Mouse (Mus musculus): ENCODE data around the gene Mkln1. TPM values are rescaled to one million over a fixed set of nuclear protein-coding genes. Genes with fewer than 3 reads are reported as not detected.

Mkln1 gene
- polyA plus RNA-seq, 1 experiment from 2014 or later, result 254 TPM

GRCm38 (mm10) chr6:31390243-31390981, 8.1 kb upstream of the Mkln1 start:
- no peaks in the 10 kb centered on the region for H3K36me3 ChIP-seq (replicated peaks; ENCODE audit: control insufficient read depth, insufficient read depth, low read depth, low read length)
- no peaks in the 10 kb centered on the region for H3K9me3 ChIP-seq (replicated peaks; ENCODE audit: control insufficient read depth, low read length)
- WGBS, result 57% methylated on average over 8 of the region's 8 CpGs
- no peak overlapping the region for H3K9ac ChIP-seq (replicated peaks; ENCODE audit: low read length)
- H3K4me1 ChIP-seq (ENCODE audit: control insufficient read depth, insufficient read depth, low read length), result no peaks in the 10 kb centered on the region
- H3K27me3 ChIP-seq (ENCODE audit: control insufficient read depth, insufficient read depth, low read length), result no peaks in the 10 kb centered on the region
- DNase-seq (ENCODE audit: low spot score), result no peak
- no peak for ATAC-seq (replicated peaks; ENCODE audit: insufficient number of reproducible peaks, low FRiP score, low TSS enrichment, low read depth)
- H3K27ac ChIP-seq (replicated peaks; ENCODE audit: low read depth, low read length), result no peak overlapping the region
- no peak overlapping the region for H3K4me2 ChIP-seq (ENCODE audit: low read depth, low read length)
- H3K4me3 ChIP-seq (ENCODE audit: low read depth, low read length), result no peak overlapping the region

GRCm38 (mm10) chr6:31392871-31393270, 5.7 kb upstream of the Mkln1 start:
- Histone ChIP-seq H3K4me1 (ENCODE audit: control insufficient read depth, insufficient read depth, low read length) (no peaks in the 10 kb centered on the region), H3K27me3 (ENCODE audit: control insufficient read depth, insufficient read depth, low read length) (no peaks in the 10 kb centered on the region), H3K9me3 (replicated peaks; ENCODE audit: control insufficient read depth, low read length) (no peaks in the 10 kb centered on the region), H3K36me3 (replicated peaks; ENCODE audit: control insufficient read depth, insufficient read depth, low read depth, low read length) (no peaks in the 10 kb centered on the region), H3K4me3 (ENCODE audit: low read depth, low read length) (no peak overlapping the region), H3K9ac (replicated peaks; ENCODE audit: low read length) (no peak overlapping the region), H3K27ac (replicated peaks; ENCODE audit: low read depth, low read length) (no peak overlapping the region), H3K4me2 (ENCODE audit: low read depth, low read length) (no peak overlapping the region)
- 88% methylated on average over 5 of the region's 5 CpGs for WGBS
- DNase-seq (ENCODE audit: low spot score) (no peak), ATAC-seq (replicated peaks; ENCODE audit: insufficient number of reproducible peaks, low FRiP score, low TSS enrichment, low read depth) (no peak)

- DNase-seq (ENCODE audit: low spot score), result no peak
- no peaks in the 10 kb centered on the region; the same call in 1 of the 2 replicates for H3K4me1 ChIP-seq (ENCODE audit: control insufficient read depth, insufficient read depth, low read length)
- WGBS, result 75% methylated on average over 4 of the region's 4 CpGs
Measured at GRCm38 (mm10) chr6:31396118-31396517, 2.4 kb upstream of the Mkln1 start.

GRCm38 (mm10) chr6:31397308-31397707, 1.2 kb upstream of the Mkln1 start:
- no peak for ATAC-seq (replicated peaks; ENCODE audit: insufficient number of reproducible peaks, low FRiP score, low TSS enrichment, low read depth)

More at GRCm38 (mm10) chr6:31396118-31396517, 2.4 kb upstream of the Mkln1 start:
- no peaks in the 10 kb centered on the region for H3K36me3 ChIP-seq (replicated peaks; ENCODE audit: control insufficient read depth, insufficient read depth, low read depth, low read length)
- H3K27ac ChIP-seq (replicated peaks; ENCODE audit: low read depth, low read length), result no peak overlapping the region
- no peaks in the 10 kb centered on the region for H3K9me3 ChIP-seq (replicated peaks; ENCODE audit: control insufficient read depth, low read length)
- no peak for ATAC-seq (replicated peaks; ENCODE audit: insufficient number of reproducible peaks, low FRiP score, low TSS enrichment, low read depth)
- H3K9ac ChIP-seq (replicated peaks; ENCODE audit: low read length), result no peak overlapping the region
- no peaks in the 10 kb centered on the region for H3K27me3 ChIP-seq (ENCODE audit: control insufficient read depth, insufficient read depth, low read length)
- H3K4me2 ChIP-seq (ENCODE audit: low read depth, low read length), result no peak overlapping the region
- H3K4me3 ChIP-seq (ENCODE audit: low read depth, low read length), result no peak overlapping the region

GRCm38 (mm10) chr6:31397775-31398430, 632 bp upstream of the Mkln1 start:
- DNase-seq (ENCODE audit: low spot score) (peak; percentile 4), ATAC-seq (replicated peaks; ENCODE audit: insufficient number of reproducible peaks, low FRiP score, low TSS enrichment, low read depth) (no peak)
- Histone ChIP-seq H3K27ac (replicated peaks; ENCODE audit: low read depth, low read length) (no peak overlapping the region), H3K27me3 (ENCODE audit: control insufficient read depth, insufficient read depth, low read length) (no peaks in the 10 kb centered on the region), H3K4me3 (ENCODE audit: low read depth, low read length) (no peak overlapping the region), H3K9ac (replicated peaks; ENCODE audit: low read length) (no peak overlapping the region), H3K36me3 (replicated peaks; ENCODE audit: control insufficient read depth, insufficient read depth, low read depth, low read length) (no peaks in the 10 kb centered on the region), H3K4me1 (ENCODE audit: control insufficient read depth, insufficient read depth, low read length) (no peaks in the 10 kb centered on the region; the same call in 1 of the 2 replicates), H3K9me3 (replicated peaks; ENCODE audit: control insufficient read depth, low read length) (no peaks in the 10 kb centered on the region), H3K4me2 (ENCODE audit: low read depth, low read length) (no peak overlapping the region)
- 69% methylated on average over 10 of the region's 10 CpGs for WGBS

More at GRCm38 (mm10) chr6:31397308-31397707, 1.2 kb upstream of the Mkln1 start:
- H3K9ac ChIP-seq (replicated peaks; ENCODE audit: low read length), result no peak overlapping the region
- H3K9me3 ChIP-seq (replicated peaks; ENCODE audit: control insufficient read depth, low read length), result no peaks in the 10 kb centered on the region
- no peak overlapping the region for H3K4me3 ChIP-seq (ENCODE audit: low read depth, low read length)
- no peak overlapping the region for H3K4me2 ChIP-seq (ENCODE audit: low read depth, low read length)
- no peaks in the 10 kb centered on the region for H3K27me3 ChIP-seq (ENCODE audit: control insufficient read depth, insufficient read depth, low read length)
- H3K36me3 ChIP-seq (replicated peaks; ENCODE audit: control insufficient read depth, insufficient read depth, low read depth, low read length), result no peaks in the 10 kb centered on the region
- no peaks in the 10 kb centered on the region; the same call in 1 of the 2 replicates for H3K4me1 ChIP-seq (ENCODE audit: control insufficient read depth, insufficient read depth, low read length)
- DNase-seq (ENCODE audit: low spot score), result no peak
- H3K27ac ChIP-seq (replicated peaks; ENCODE audit: low read depth, low read length), result no peak overlapping the region

- peak overlapping the region; percentile 85 for H3K4me2 ChIP-seq (ENCODE audit: low read depth, low read length)
- no peaks in the 10 kb centered on the region for H3K27me3 ChIP-seq (ENCODE audit: control insufficient read depth, insufficient read depth, low read length)
- H3K27ac ChIP-seq (replicated peaks; ENCODE audit: low read depth, low read length), result peak overlapping the region; percentile 95
- peak overlapping the region; percentile 99 for H3K9ac ChIP-seq (replicated peaks; ENCODE audit: low read length)
- peak overlapping the region; percentile 99 for H3K4me3 ChIP-seq (ENCODE audit: low read depth, low read length)
- ATAC-seq (replicated peaks; ENCODE audit: insufficient number of reproducible peaks, low FRiP score, low TSS enrichment, low read depth), result peak; percentile 71
- no peaks in the 10 kb centered on the region; the same call in 1 of the 2 replicates for H3K4me1 ChIP-seq (ENCODE audit: control insufficient read depth, insufficient read depth, low read length)
- no peak for DNase-seq (ENCODE audit: low spot score)
- H3K9me3 ChIP-seq (replicated peaks; ENCODE audit: control insufficient read depth, low read length), result no peaks in the 10 kb centered on the region
- H3K36me3 ChIP-seq (replicated peaks; ENCODE audit: control insufficient read depth, insufficient read depth, low read depth, low read length), result no peaks in the 10 kb centered on the region
- 1% methylated on average over 28 of the region's 28 CpGs for WGBS
Measured at GRCm38 (mm10) chr6:31399206-31399549, 643 bp downstream of the Mkln1 start.

- ATAC-seq (replicated peaks; ENCODE audit: insufficient number of reproducible peaks, low FRiP score, low TSS enrichment, low read depth) (no peak), DNase-seq (ENCODE audit: low spot score) (no peak)
- Histone ChIP-seq H3K36me3 (replicated peaks; ENCODE audit: control insufficient read depth, insufficient read depth, low read depth, low read length) (no peaks in the 10 kb centered on the region), H3K27me3 (ENCODE audit: control insufficient read depth, insufficient read depth, low read length) (no peaks in the 10 kb centered on the region), H3K27ac (replicated peaks; ENCODE audit: low read depth, low read length) (peak overlapping the region; percentile 95; the same call in 1 of the 2 replicates), H3K4me1 (ENCODE audit: control insufficient read depth, insufficient read depth, low read length) (no peaks in the 10 kb centered on the region; the same call in 1 of the 2 replicates), H3K9ac (replicated peaks; ENCODE audit: low read length) (peak overlapping the region; percentile 99), H3K4me2 (ENCODE audit: low read depth, low read length) (peak overlapping the region; percentile 85), H3K4me3 (ENCODE audit: low read depth, low read length) (peak overlapping the region; percentile 99), H3K9me3 (replicated peaks; ENCODE audit: control insufficient read depth, low read length) (no peaks in the 10 kb centered on the region)
- under 1% methylated on average over 13 of the region's 13 CpGs for WGBS
Measured at GRCm38 (mm10) chr6:31399566-31399965, 1.0 kb downstream of the Mkln1 start.

GRCm38 (mm10) chr6:31411017-31411416, 12.5 kb downstream of the Mkln1 start:
- Histone ChIP-seq H3K9me3 (replicated peaks; ENCODE audit: control insufficient read depth, low read length) (no peaks in the 10 kb centered on the region), H3K36me3 (replicated peaks; ENCODE audit: control insufficient read depth, insufficient read depth, low read depth, low read length) (no peaks in the 10 kb centered on the region), H3K4me1 (ENCODE audit: control insufficient read depth, insufficient read depth, low read length) (no peaks in the 10 kb centered on the region), H3K27ac (replicated peaks; ENCODE audit: low read depth, low read length) (no peak overlapping the region), H3K27me3 (ENCODE audit: control insufficient read depth, insufficient read depth, low read length) (no peaks in the 10 kb centered on the region), H3K4me3 (ENCODE audit: low read depth, low read length) (no peak overlapping the region), H3K4me2 (ENCODE audit: low read depth, low read length) (no peak overlapping the region), H3K9ac (replicated peaks; ENCODE audit: low read length) (no peak overlapping the region)
- 89% methylated on average over 1 of the region's 1 CpGs for WGBS
- no peak for DNase-seq (ENCODE audit: low spot score)
- ATAC-seq (replicated peaks; ENCODE audit: insufficient number of reproducible peaks, low FRiP score, low TSS enrichment, low read depth), result no peak

Measured in embryonic facial prominence, embryonic 11.5 days (tissue).